Mouse (Mus musculus) liver, embryonic 13.5 days (tissue): ENCODE data around the gene Tbx15. TPM values are rescaled to one million over a fixed set of nuclear protein-coding genes. Genes with fewer than 3 reads are reported as not detected.

ENCODE experiments used
- ATAC-seq: fragments of 200-750 bp; cut with Nextera tagmentation; 2 replicates; pipeline ENCODE4 v1.8.0; 2017; ENCODE audit warnings: low read depth, mild to moderate bottlenecking, moderate number of reproducible peaks, moderate library complexity
- DNase-seq: peaks from one replicate; pipeline ENCODE4 v3.0.0; 2022
- H3K27ac ChIP-seq: fragments of 300-500 bp; sonication (generic); 2 replicates; pipeline ENCODE4 v1.5.1; 2015; ENCODE audit warnings: moderate library complexity, mild to moderate bottlenecking, inconsistent platforms
- H3K27me3 ChIP-seq: fragments of 300-500 bp; sonication (generic); 2 replicates; pipeline ENCODE4 v1.6.1; 2015; ENCODE audit warnings: mild to moderate bottlenecking, inconsistent platforms
- H3K36me3 ChIP-seq: fragments of 300-500 bp; sonication (generic); 2 replicates; pipeline ENCODE4 v1.6.1; 2015; ENCODE audit warnings: mild to moderate bottlenecking, inconsistent platforms
- H3K4me1 ChIP-seq: fragments of 300-500 bp; sonication (generic); replicated peaks from 2 replicates; pipeline ENCODE4 v1.6.1; 2015; ENCODE audit warnings: inconsistent platforms
- H3K4me2 ChIP-seq: fragments of 300-500 bp; sonication (generic); 2 replicates; pipeline ENCODE4 v1.6.1; 2015; ENCODE audit warnings: inconsistent platforms, mild to moderate bottlenecking, moderate library complexity
- H3K4me3 ChIP-seq: fragments of 300-500 bp; sonication (generic); replicated peaks from 2 replicates; pipeline ENCODE4 v1.5.1; 2015; ENCODE audit warnings: mild to moderate bottlenecking, inconsistent platforms
- H3K9ac ChIP-seq: fragments of 300-500 bp; sonication (generic); 2 replicates; pipeline ENCODE4 v1.6.1; 2015; ENCODE audit warnings: mild to moderate bottlenecking, inconsistent platforms
- H3K9me3 ChIP-seq: fragments of 300-500 bp; sonication (generic); replicated peaks from 2 replicates; pipeline ENCODE4 v1.6.1; 2016; ENCODE audit warnings: inconsistent platforms
- WGBS: fragments of 180-500 bp; shearing (Covaris S2); methylation state at CpG from one replicate; pipeline ENCODE4 v1.1.7; 2015; ENCODE audit not compliant: insufficient replicate concordance; 5-methylcytosine and 5-hydroxymethylcytosine counted together
- polyA plus RNA-seq: library from polyadenylated mRNA; unstranded; fragments of >200 nt; fragmentation: Nextera tagmentation; extraction: Ambion mirVana; gene quantifications from 2 replicates; pipeline ENCODE4 v1.2.1, GENCODE M21; 2015

The Tbx15 gene
- polyA plus RNA-seq, 1 experiment from 2014 or later = 0.07 TPM

DNA sequence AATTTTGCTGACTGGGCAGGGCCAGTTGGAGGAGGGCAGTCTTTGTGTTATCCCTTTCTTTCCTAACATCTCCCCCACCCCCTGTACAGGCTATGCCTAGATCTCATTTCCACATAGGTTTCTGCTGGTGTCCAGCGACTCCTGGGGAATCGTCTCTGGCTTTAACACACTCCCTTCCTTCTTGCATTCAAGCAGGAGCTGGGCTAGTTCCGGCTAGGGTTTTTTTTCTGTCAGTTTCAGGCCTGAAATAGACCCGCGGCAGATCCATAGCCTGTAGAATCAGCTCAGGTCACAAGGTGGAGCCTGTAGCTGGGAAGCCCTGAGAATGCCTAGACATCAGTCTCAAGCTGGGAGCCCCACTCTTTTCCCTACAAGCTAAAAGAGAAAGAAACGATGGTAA, 9.7 kb downstream of the Tbx15 start:
- no peak for DNase-seq

DNA sequence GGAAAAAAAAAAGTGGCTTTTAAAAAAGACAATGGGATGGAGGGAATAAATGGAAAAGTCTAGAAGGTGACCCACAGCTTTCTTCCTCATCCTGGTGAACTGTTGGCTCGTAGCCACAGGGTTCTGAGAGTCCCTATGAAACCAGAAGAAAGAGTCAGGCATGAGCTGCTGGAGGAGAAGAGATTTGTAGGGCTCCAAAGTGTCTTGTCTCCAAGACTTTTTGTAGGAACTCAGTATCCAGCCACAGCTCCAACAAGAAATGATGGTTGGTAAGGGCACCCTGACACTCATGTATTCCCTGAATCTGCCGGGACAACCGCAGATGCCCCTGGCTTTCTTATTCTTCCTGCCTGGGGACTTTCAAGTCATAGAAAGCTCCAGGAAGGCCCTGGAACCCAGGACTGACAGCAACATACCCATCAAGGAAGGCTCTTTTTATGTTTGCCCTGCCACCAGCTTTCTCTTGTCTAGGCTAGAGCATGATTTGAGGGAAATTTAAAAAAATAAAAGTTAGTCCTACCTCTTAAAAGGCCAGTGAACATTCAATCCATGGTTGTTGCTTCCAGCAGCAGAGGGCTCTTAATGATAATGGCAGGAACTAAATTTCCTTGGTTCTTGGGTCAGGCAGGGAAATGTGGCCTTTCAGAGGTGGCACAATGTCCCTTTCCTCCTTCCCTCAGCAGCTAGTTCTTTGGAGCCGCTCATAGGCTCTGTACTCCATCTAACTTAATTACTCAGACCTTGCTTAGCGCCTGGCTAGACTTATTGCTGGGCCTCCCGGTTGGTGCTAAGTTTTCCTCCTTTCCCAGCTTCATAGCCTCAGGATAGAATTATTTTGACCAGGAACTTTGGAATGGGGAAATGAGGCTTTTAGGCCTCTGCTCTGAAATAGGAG, 11.3 kb downstream of the Tbx15 start:
- Histone ChIP-seq H3K4me1 (peaks cover 10% of the 10 kb centered on the region; the same call in 1 of the 2 replicates), H3K36me3 (no peaks in the 10 kb centered on the region), H3K27ac (no peak overlapping the region), H3K9ac (no peak overlapping the region), H3K27me3 (peaks cover 99% of the 10 kb centered on the region), H3K4me2 (no peak overlapping the region), H3K9me3 (no peaks in the 10 kb centered on the region), H3K4me3 (no peak overlapping the region)
- no peak for ATAC-seq
- 16% methylated on average over 6 of the region's 6 CpGs for WGBS
- no peak for DNase-seq

More for the DNA sequence above, 9.7 kb downstream of the Tbx15 start:
- Histone ChIP-seq H3K27ac (no peak overlapping the region), H3K9me3 (no peaks in the 10 kb centered on the region), H3K27me3 (peaks cover 99% of the 10 kb centered on the region), H3K4me2 (no peak overlapping the region), H3K36me3 (no peaks in the 10 kb centered on the region), H3K4me3 (no peak overlapping the region), H3K9ac (no peak overlapping the region), H3K4me1 (peaks cover 10% of the 10 kb centered on the region; the same call in 1 of the 2 replicates)
- WGBS = 1% methylated on average over 6 of the region's 6 CpGs
- no peak for ATAC-seq

GRCm38 (mm10) chr3:99252461-99253091, 12.4 kb downstream of the Tbx15 start:
- H3K9ac ChIP-seq = no peak overlapping the region
- 3% methylated on average over 16 of the region's 16 CpGs for WGBS
- H3K4me1 ChIP-seq = peaks cover 10% of the 10 kb centered on the region; the same call in 1 of the 2 replicates
- H3K36me3 ChIP-seq = no peaks in the 10 kb centered on the region
- no peak overlapping the region for H3K27ac ChIP-seq
- H3K4me3 ChIP-seq = no peak overlapping the region
- ATAC-seq (no peak), DNase-seq (no peak)
- no peak overlapping the region for H3K4me2 ChIP-seq
- peaks cover 100% of the 10 kb centered on the region for H3K27me3 ChIP-seq
- no peaks in the 10 kb centered on the region for H3K9me3 ChIP-seq

DNA sequence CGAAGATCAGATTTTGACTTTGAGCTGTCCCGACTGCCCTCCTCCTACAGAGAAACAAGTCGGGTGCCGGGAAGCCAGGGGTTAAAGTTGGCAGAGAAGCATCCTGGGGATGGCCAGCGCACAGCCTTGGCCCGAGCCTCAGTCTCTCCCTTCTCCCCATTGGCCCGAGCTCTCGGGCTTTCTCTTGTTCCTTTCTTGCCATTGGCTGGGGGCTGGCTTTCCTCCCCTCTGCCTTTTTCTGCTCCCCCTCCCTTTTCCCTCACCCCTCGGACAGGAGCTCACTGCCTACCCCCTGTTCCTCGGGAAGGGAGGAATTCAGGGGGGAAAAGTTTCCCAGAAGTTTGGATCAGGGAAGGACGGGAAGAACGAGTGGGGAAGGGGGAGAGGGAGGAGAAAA, 12.9 kb downstream of the Tbx15 start:
- 2% methylated on average over 12 of the region's 12 CpGs for WGBS
- DNase-seq (no peak), ATAC-seq (no peak)
- H3K4me2 ChIP-seq = peak overlapping the region; percentile 61; the same call in 1 of the 2 replicates
- no peaks in the 10 kb centered on the region for H3K9me3 ChIP-seq
- no peaks in the 10 kb centered on the region for H3K36me3 ChIP-seq
- H3K27me3 ChIP-seq = peaks cover 100% of the 10 kb centered on the region
- no peak overlapping the region for H3K9ac ChIP-seq
- peaks cover 10% of the 10 kb centered on the region; the same call in 1 of the 2 replicates for H3K4me1 ChIP-seq
- peak overlapping the region; percentile 43; the same call in 1 of the 2 replicates for H3K4me3 ChIP-seq
- no peak overlapping the region for H3K27ac ChIP-seq

DNA sequence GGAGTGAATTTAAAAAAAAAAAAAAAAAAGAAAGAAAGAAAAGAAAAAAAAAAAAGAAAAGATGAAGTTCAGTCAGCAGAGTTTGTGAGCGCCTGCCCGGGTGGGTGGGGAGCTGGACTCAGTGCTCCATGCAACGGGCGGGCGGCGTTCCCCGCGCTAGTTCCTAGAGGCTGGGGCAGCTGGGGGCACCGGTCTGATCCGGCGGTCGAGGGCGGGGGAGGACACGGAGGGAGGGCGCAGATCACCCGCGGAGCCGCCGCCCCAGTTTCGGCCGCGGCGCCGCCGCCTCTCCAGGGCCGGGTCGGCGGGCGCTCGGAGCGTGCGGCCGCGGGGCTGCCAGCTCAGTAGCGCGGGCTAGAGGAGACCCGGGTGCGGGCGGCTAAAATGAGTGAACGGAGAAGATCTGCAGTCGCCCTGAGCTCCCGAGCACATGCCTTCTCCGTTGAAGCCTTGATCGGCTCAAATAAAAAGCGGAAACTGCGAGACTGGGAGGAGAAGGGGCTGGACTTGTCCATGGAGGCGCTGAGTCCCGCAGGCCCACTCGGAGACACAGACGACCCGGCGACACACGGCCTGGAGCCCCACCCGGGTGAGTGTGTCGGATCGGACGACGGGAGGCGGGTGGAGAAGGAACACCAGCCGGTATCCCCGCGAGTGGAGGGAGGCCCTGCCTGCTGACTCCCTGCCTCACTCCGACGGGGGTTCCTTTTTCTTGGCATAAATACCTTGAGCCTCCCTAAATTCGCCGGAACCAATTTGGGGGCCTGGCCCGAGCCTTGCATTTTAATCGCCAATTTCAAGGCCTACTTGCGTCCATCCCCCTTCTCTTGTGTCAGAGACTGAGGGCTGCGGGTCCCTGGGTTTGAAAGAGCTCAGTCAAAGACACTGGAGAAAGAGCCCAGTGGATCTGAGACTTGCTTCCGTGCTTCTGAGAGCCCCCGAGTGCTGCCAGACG, 13.6 kb downstream of the Tbx15 start:
- ATAC-seq (0 out of 2 replicates have a peak, but pooled peaks have one; percentile 26), DNase-seq (no peak)
- H3K9me3 ChIP-seq = no peaks in the 10 kb centered on the region
- H3K4me3 ChIP-seq = peak overlapping the region; percentile 43
- H3K27me3 ChIP-seq = peaks cover 100% of the 10 kb centered on the region
- H3K4me2 ChIP-seq = peak overlapping the region; percentile 61
- H3K4me1 ChIP-seq = peaks cover 10% of the 10 kb centered on the region; the same call in 1 of the 2 replicates
- no peak overlapping the region for H3K27ac ChIP-seq
- H3K36me3 ChIP-seq = no peaks in the 10 kb centered on the region
- no peak overlapping the region for H3K9ac ChIP-seq
- WGBS = under 1% methylated on average over 73 of the region's 73 CpGs

GRCm38 (mm10) chr3:99254559-99255151, 14.5 kb downstream of the Tbx15 start:
- Histone ChIP-seq H3K36me3 (no peaks in the 10 kb centered on the region), H3K4me2 (no peak overlapping the region), H3K4me1 (peaks cover 10% of the 10 kb centered on the region; the same call in 1 of the 2 replicates), H3K4me3 (no peak overlapping the region), H3K9me3 (no peaks in the 10 kb centered on the region), H3K9ac (no peak overlapping the region), H3K27me3 (peaks cover 99% of the 10 kb centered on the region), H3K27ac (no peak overlapping the region)
- DNase-seq (no peak), ATAC-seq (no peak)
- 2% methylated on average over 15 of the region's 15 CpGs for WGBS

GRCm38 (mm10) chr3:99255411-99256365, 15.5 kb downstream of the Tbx15 start:
- Histone ChIP-seq H3K9ac (no peak overlapping the region), H3K4me2 (no peak overlapping the region), H3K27me3 (peaks cover 97% of the 10 kb centered on the region), H3K9me3 (no peaks in the 10 kb centered on the region), H3K27ac (no peak overlapping the region), H3K36me3 (no peaks in the 10 kb centered on the region), H3K4me3 (no peak overlapping the region), H3K4me1 (peaks cover 10% of the 10 kb centered on the region; the same call in 1 of the 2 replicates)
- ATAC-seq (no peak), DNase-seq (no peak)
- WGBS = 9% methylated on average over 11 of the region's 11 CpGs

- no peak for ATAC-seq
- Histone ChIP-seq H3K4me2 (no peak overlapping the region), H3K9me3 (no peaks in the 10 kb centered on the region), H3K4me1 (peaks cover 10% of the 10 kb centered on the region; the same call in 1 of the 2 replicates), H3K27ac (no peak overlapping the region), H3K4me3 (no peak overlapping the region), H3K9ac (no peak overlapping the region), H3K27me3 (peaks cover 97% of the 10 kb centered on the region), H3K36me3 (no peaks in the 10 kb centered on the region)
- WGBS = 5% methylated on average over 11 of the region's 11 CpGs
- DNase-seq = no peak
These were observed 16.2 kb downstream of the Tbx15 start for GRCm38 (mm10) chr3:99256366-99256750.

GRCm38 (mm10) chr3:99256766-99257165, 16.6 kb downstream of the Tbx15 start:
- no peak overlapping the region for H3K27ac ChIP-seq
- H3K4me2 ChIP-seq = no peak overlapping the region
- DNase-seq (no peak), ATAC-seq (no peak)
- H3K4me1 ChIP-seq = peaks cover 10% of the 10 kb centered on the region; the same call in 1 of the 2 replicates
- no peak overlapping the region for H3K4me3 ChIP-seq
- peaks cover 97% of the 10 kb centered on the region for H3K27me3 ChIP-seq
- WGBS = 4% methylated on average over 20 of the region's 20 CpGs
- H3K9me3 ChIP-seq = no peaks in the 10 kb centered on the region
- no peaks in the 10 kb centered on the region for H3K36me3 ChIP-seq
- H3K9ac ChIP-seq = no peak overlapping the region
